Mouse (Mus musculus) spleen, postnatal 10 days (tissue): ENCODE results near the gene Nlrc5.
"Not testable (repeated sequence)": the region's sequence is repeated elsewhere in the genome, so short reads cannot be mapped to it uniquely, and the experiment has no call there.

Experiments used
- DNase-seq, 2 experiments: peaks; one replicate each; pipeline ENCODE4 v3.0.0; 2021 to 2022; ENCODE audit warnings: low spot score in 2 of 2

Nlrc5 gene

DNA sequence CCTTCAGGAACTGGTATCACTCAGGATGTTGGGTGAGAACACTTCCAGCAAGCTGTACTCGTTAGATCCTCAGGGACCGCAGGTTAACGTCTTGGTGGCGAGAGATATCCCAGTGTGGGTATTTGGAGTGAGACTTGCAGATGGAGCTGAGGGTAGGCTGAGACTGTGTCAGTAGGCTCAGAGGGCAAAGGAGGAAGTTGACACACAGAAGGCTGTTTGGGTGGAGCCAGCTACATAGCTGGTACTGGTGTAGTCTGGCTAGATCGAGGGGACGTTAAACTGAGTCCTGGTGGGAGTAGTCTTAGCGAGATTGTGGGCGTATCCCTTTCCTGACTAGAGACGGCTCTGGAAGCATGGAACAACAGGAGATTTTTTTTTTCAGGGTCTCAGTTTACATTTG is 16.1 kb upstream of the Nlrc5 start:
- DNase-seq, result no peak

DNA sequence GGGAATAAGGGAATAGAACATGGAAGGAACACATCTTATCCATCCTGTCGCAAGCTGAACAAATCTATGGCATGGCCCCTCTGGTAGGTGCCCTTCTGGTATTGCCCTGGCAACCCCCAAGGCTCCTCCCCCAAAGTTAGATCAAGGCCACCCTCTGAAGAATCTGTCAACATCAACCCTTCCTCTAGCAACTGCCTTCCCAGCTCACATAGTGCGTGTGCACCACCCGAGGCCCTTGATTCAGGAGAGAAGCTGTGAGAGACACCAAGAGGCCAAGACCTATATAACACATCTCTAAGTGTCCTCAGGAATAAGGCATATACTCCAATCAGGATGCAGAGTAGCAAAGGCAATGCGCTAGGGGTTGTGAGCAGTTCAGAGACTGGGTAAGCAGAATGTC is 11.9 kb upstream of the Nlrc5 start:
- DNase-seq, result no peak

DNA sequence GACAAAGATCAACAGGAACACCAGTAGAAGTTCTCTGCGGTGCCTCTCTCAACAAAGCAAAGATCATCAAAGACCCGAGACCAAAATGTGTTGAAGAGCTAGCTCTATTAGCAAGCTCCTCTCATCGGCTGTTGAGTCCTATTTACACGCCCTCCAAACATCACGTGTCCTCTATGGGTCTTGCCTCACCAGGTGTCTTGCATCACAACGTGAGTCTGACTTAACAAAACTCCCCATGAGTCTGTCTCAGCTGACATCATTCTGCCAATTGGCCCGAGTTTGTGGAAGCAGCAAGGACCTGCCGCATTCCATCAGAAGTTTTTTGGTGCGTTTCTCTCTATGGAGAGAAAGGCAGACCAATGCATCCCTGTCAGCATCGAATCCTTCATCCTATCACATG is 6.2 kb upstream of the Nlrc5 start:
- no peak for DNase-seq

DNA sequence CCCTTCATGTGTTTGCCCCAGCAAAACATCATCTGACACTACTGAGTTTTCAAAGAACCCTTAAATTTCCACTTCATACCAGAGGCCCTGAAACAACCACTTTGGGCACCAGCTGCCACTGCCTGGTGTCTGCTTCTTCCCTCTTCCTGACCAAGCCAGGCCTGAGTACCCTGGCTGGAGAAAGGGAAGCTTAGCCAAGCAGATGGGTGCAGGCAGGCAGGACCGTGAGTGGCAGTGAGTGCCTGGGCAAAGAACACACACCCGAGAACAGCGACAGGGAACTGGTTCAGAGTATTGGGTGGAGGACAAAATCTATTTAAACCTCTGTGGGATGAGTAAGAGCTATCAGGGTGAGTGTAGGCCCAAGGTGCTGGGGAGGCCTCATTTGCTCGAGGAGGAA is 5.7 kb upstream of the Nlrc5 start:
- DNase-seq, result no peak

DNA sequence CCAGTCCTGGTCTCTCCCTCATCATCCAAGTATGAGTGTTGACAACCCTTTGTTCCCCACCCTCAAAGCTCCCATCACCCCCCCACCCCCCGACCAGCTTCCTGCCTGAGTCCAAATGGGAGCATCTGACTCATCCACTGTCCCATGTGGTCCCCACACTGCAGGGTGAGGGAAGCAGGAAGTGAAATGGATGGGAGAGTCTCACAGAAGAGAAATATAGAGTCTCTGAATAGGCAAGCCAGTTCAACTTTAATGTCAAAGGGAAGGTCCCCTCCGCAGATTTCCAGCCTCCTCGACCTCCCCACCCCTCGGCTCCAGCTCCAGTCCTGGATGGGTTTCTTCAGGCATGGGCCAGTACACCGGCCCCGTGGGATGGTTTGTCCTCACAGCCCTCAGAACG is 4.8 kb upstream of the Nlrc5 start:
- no peak for DNase-seq

DNA sequence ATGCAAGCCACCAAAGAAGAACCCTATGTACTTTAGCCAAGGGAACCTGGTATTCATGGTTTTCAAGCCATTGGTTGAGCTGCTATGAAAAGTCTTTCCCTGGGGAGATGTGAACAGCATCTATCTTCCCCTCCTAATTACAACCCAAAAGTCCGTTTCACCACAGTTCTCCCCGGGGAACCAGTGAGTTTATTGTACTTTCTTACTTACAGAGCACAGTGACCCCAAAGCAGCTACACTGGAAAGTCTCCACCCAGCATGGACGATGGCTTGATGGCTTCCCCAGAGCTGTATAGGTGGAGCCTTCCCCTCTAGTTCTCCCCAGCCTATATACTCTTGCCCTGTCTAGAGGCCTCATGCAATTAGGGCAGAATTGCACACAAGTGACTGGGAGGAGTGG is 1.9 kb upstream of the Nlrc5 start:
- no peak for DNase-seq

DNA sequence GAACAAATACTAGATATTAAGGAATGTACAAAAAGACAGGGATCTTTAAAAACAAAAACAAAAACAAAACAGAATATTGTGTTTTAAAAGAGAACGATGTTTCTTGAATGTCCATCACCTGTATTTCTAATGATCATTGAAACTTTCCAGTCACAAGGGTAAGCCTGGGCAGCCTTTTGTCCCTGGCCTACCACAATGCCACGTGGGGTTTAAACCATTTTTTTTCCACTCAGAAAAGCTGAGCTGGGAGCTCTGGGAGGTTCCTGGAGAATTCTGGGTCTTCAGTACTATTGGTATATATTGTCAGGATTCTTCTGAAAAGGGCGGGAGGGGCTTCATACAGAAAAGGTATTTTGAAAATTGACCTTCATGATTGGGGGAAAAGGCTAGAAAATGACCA is 802 bp downstream of the Nlrc5 start:
- DNase-seq, result no peak

DNA sequence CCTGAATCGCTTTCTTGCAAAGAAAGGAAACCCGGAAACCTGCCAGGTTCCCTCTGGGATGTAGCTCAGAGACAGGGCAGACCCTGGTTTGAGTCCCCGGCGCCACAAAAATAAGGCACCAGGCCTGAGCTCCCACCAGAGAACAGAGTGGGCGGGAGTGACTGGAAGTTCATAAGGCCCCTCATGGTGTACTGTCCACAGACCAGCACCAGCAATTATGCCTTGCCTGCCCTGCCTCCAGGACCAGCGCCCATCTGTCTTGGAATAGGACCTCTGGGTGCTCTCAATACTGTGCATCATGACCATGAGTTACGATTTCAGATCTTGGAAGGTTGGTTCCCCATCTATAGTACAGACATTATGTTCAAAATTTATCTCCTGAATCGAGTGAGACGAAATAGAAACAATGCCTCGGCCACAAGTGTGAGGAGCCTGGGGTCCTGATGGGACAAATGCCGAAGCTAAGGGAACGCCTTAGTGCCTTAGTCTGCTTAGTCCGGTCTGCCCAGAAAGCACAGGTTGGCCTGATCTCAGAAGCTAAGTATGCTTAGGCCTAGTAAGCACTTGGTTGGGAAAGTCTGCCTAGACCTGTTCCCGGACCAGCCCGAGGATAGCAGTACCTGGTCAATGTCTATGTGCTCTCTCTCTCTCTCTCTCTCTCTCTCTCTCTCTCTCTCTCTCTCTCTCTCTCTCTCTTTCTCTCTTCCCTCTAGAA is 1.4 kb downstream of the Nlrc5 start:
- DNase-seq, result no peak

DNA sequence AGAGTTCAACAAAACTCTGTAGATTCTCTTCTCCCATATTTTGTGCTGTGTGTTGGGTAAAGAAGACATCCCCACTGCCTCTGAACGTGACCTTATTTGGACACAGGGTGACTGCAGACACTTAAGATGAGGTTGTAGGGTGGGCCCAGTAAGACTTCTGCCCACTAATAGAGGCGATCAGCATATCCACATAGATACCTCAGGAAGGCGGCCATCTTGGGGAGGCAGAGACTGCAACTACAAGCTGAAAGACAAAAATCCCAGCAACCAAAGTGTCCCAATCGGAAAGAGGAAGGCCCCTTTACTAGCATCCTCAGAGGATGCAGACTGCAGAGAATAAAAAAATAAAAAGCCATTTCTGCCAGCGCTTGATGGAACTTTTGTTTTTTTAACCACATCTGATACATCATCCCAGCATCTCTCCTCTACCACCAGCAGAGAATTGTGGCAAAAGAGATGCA is 2.0 kb downstream of the Nlrc5 start:
- DNase-seq, result no peak

DNA sequence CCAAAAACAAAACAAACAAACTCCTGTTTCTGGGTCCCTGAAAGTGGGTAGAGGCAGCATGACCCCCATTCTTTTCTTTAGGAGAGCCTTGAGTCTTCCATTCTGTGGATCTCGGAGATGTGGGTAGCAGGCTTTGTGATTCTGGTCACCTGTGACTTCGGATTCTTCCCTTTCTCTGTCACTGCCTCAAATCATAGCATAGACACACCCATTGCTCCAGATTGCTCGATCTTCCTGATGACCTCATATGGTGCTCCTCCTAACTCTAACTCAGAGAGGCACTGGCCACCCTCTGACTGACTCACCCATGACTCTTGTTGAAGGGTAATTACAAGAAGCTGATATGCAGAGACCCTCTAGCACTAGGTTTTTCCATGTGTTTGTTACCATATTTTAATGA is 2.7 kb downstream of the Nlrc5 start:
- DNase-seq, result no peak

DNA sequence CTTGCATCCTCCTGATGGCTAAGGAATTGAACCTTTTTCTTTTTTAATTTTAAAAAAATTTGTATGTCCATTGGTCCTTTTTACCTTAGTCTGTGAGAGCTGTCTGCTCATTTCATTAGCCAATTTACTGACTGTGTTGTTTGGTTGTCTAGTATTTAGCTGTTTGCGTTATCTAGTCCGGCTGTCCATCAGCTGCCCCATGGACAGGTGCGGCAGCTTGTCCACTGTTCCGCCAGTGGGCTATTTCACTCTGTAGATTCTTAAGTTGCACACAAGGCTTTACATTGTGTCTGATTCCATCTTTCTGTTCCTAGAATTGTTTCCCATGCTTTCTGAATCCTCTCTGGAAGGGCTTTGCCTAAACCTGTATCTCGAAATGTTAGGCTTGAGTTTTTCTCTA is 4.5 kb downstream of the Nlrc5 start:
- DNase-seq, result no peak

DNA sequence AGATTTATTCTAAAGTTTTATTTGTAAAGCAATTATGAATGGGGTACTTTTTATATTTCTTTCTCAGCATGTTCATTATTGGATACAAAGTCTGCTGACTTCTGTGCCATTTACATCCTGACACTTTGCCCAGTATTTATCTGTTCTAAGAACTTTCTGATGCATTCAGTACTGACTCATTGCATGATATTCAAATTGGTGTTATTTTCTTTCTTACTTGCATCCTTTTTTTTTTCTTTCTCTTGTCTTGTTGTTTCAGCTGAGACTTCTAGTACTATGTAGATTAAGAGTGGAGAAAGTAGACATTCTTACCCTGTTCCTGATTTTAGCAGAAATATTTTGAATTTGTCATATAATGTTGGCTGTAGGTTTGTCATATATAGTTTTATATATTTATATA is 5.5 kb downstream of the Nlrc5 start:
- DNase-seq, result no peak

DNA sequence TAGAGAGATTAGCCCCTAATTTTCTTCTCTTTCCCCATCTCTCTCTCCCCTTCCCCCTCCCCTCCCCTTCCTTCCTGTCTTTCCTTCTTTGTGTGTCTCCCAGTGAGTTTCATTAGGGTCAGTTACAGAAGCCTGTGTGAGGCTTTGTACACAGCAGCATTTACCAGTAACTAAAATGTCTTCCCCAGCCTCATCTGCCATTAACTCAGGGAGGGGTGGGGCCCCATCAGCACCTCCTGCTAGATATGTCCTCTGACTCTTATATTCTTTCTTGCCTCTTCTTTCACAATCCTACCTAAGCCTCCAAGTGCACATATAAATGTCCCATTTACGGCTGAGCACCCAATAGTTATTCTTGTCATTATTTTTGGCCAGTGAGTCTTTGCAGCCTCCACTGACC is 6.2 kb downstream of the Nlrc5 start:
- no peak for DNase-seq

DNA sequence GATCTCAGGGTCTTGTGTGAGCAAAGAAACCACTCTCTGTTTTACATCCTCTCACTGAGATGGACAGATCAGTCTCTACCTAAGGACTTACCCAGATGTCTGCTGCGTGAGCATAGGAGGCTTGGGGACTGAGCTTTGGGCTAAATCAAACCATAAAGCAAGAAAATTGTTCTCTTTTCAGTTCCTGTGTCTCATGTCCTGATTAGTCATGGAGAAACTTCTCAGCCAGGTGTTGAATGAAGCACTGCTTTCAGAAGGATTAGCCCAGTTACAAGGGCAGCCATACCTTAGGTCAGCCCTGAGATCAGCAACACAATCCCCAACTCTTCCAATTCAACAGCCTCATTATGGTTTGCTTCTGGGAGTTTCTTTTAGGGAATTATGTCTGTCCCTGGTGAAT is 7.5 kb downstream of the Nlrc5 start:
- no peak for DNase-seq

DNA sequence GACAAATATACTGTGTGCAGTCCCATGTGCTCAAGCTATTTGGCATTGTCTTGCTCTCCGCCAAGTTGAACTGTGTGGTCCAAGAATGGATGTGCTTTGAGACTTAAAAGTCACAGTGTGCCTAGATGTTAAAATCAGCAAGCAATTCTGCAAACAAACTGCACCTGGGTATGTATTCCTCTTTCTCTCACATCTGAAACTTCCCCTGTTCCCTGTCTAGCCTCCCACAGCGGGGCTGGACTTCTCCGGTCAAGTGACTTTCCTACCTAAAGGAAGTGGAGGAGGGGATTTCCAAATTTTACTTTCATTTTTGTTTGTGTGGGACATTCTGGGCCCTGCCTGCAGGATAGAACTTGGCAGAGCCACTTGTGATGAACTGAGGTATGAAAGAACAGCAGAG is 9.0 kb downstream of the Nlrc5 start:
- no peak for DNase-seq

DNA sequence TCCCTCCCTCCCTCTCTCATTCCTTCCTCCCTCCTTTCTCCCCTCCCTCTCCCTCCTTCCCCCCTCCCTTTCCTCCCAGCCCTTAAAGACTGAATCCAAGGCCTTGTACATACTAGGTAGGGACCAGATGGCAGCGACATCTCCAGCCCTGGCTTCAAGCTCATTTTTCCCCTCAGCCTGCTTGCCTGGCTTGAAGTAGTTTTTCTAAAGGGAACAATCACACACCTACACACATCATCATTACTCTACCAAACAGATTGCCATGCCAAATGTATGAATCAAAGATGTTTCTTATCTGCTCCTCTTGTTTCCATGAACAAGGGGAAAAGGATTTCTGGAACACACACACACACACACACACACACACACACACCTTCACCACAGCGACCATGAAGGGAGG is 10.3 kb downstream of the Nlrc5 start:
- DNase-seq, result no peak

DNA sequence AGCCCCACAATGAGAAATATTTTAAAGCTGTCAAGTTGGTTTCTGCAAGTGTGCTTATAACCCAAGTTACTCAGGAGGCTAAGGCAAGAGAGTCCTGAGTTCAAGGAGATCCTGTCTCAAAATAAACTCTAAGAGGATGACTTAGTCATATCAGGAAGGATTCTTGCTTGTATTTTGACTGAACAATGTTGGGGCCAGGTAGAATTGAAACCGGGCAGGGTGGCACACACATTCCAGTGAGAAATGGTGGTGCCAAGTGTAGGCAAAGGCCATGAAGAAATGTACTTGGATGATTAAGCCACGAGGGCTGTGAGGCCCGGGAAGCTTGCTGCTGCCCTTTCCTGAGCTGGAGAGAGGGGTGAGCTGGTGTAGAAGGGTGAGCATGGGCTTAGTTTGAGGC is 13.0 kb downstream of the Nlrc5 start:
- DNase-seq, result no peak

DNA sequence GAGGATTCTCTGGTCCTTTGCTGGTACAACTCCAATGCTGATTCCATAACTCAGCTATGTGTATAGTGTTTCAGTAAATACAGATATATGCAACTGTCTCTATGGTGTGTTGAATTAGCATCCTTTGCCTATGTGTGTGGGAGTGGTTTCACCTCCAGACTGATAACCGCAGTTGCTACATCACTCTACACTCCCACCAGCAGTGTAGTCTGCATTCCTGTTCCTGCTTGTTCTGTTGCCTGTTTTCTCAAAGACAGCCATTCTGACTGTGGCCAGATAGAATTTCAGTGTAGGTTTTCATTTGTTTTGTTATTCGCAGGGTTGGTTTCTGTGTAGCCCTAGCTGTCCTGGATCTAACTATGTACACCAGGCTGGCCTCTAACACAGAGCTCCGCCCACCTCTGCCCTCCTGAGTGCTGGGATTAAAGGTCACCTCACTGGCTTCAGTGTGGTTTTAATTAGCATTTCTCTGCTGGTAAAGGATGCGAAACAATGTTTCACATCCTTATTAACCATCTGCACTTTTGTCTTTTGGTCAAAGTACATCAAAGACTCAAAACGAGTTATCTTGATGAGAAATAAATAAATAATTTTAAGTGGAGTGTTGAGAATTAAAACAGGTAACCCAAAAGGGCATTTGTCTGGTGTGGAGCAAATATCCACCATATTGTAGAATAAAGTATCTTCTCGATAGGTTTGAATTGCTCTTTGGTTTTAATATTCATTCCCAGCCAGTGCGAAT is 13.6 kb downstream of the Nlrc5 start:
- no peak for DNase-seq

DNA sequence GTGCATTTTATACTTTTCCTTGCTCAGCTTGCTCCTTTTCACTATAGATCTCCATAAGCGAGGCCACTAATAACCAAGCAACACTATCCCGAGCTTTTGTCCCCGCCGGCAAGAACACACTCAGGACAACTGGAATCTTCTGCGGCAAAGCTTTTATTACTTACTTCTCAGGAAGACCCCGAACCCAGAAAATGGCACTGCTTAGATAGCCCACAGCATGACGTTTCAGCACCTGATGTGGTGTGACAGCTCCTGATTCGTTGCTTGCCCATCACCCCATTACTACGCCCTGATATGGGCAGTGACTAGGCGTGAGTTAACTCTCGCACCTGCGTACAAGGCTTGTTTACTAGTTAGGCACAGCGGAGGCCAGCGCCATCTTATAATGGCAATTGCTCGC is 18.8 kb downstream of the Nlrc5 start:
- not testable (repeated sequence) for DNase-seq

DNA sequence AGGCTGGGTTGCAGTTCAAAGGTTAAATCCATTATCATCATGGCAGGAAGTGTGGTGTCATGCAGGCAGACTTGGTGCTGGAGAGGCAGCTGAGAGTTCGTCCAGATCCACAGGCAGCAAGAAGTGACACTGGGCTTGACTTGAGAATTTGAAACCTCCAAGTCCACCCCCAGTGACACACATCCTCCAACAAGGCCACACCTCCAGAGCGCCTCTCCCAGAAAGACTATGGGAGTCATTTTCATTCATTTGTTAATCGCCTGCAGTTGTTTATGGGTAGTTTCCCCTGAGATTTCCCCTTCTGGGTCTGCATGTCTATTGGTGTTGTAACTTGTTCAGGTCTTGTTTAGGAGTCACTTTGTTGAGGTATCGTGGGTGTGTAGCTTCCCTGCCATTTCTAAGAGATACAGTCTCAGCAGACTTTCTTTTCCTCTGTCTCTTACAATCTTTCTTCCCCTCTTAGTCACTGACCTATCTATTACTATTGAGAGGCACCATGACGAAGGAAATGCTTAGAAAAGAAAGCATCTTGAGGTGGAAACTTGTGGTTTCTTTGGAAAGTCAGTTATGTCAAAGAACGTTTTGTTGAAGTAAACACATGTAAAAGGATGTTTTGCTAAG is 19.8 kb downstream of the Nlrc5 start:
- no peak for DNase-seq

DNA sequence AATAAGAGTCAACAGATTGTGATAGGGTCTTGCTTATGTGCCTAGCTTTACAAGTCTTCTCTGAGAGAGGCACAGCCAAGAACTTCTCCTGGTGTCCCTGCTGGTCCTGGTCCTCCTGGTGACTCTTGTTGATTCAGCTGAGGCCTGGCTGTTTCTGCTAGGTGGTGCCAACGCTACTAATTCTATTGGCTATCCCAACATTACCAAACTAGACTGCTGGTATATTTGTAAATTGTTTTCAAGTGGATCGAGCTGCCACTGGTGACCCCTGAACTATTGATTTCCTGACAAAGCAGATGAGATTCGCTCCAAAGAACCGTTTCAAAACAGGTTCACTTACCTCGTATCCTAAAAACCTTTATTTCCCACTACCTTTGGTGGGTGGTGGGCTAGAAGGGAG is 20.7 kb downstream of the Nlrc5 start:
- DNase-seq, result no peak

DNA sequence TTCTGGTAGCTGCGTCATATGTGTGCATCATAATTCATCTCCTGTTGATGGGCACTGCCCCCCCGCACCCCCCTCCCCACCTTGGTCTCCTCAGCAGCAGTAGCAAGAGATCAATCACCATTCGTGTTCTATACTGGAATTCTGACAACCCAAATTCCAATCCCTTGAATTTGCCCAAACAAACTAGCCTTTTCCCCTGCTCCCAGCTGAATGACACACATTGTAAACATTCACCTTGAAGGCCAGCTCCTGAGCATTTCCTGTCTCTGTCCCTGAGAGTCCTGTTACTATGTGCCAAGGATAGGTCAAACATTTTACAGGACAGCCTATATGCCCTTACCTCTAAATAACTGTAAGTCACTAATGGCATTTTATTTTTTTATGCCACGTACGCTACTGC is 21.9 kb downstream of the Nlrc5 start:
- no peak for DNase-seq

DNA sequence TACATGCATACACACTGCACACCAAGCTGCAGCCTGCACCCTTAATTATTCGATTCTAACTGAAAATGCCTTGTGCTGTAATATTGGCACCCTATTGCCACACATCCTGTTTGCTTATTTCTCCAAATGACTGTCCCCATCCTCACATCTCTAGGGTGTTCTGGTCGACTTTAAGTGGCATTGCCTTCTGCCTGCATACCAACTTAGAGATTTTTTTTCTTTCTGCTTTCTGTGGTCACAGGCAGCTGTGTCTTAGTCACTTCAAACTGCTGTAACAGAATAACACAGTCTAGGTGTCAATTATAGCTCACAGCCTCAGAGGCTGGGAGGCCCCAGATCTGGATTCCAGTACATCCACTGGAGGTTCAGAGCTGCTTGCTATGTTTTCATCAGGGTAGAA is 24.4 kb downstream of the Nlrc5 start:
- DNase-seq, result no peak
